Mouse (Mus musculus): ENCODE results near the gene Ndufs7.
"Not testable (repeated sequence)": the region's sequence is repeated elsewhere in the genome, so short reads cannot be mapped to it uniquely, and the experiment has no call there.

Gene Ndufs7

GRCm38 (mm10) chr10:80242088-80242487, 6.8 kb upstream of the Ndufs7 start:
- no peak for DNase-seq (ENCODE audit: low read depth, low spot score)

- DNase-seq (ENCODE audit: low read depth, low spot score) = no peak
These were observed 6.3 kb upstream of the Ndufs7 start for GRCm38 (mm10) chr10:80242607-80243006.

GRCm38 (mm10) chr10:80244791-80245399, 4.0 kb upstream of the Ndufs7 start:
- DNase-seq (ENCODE audit: low read depth, low spot score) = peak; percentile 82

DNA sequence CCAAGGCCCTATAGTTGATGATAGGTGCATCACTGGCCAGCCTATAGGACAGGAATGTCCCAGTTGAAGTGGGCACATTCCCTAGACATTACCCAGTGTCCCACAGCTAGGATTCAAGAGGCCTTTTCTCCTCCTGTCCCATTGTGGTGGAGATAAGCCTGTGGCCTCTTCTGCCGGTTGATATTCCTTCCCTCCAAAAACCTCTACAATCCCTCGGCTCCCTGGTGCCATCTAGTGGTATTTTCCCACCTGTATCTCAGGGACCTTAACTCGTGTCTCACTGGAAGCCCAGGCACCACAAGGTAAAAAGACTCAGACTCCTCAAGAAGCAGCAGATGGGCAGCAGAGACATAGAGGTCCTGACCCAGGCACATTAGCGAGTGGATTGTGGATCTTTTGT, 3.3 kb upstream of the Ndufs7 start:
- peak; percentile 88 for DNase-seq (ENCODE audit: low read depth, low spot score)

DNA sequence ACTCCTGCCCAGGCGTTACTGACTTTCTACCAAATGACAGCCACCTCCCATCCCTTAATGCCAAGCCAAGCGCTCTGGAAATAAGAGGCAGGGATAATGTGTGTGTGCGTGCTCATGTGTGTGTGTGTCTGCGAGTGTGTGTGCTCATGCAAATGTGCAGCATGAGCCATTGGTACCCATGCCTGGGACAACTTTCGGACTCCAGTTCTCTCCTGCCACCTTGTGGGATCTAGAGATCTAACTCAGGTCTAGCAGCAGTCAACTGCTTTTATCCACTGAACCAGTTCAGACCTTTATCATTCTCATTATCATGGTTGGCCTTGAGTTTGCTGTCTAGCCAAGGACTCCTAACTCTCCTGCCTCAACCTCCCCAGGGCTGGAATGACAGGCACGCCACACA, 1.1 kb upstream of the Ndufs7 start:
- no peak for DNase-seq (ENCODE audit: low read depth, low spot score)

GRCm38 (mm10) chr10:80248437-80248836, 484 bp upstream of the Ndufs7 start:
- DNase-seq (ENCODE audit: low read depth, low spot score) = not testable (repeated sequence)

DNA sequence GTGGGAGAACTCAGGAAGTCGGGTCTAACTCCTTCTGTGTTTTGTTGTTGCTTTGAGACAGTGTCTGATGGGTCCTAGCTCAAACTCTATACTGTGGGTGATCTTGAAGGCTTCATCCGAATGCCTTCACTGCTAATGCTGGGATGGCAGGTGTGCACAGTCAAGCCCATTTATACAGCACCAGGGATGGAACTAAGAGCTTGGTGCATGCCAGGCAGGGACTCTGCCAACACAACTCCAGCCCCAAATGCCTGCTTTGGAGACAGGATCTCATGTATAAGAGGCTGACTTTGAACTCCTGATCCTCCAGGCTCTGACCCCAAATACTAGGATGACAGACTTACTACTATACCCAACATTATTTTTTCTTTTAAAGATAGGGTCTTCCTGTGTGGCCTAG, 1.1 kb downstream of the Ndufs7 start:
- DNase-seq (ENCODE audit: low read depth, low spot score) = no peak

GRCm38 (mm10) chr10:80250573-80250972, 1.7 kb downstream of the Ndufs7 start:
- DNase-seq (ENCODE audit: low read depth, low spot score) = no peak

GRCm38 (mm10) chr10:80252011-80252410, 3.1 kb downstream of the Ndufs7 start:
- DNase-seq (ENCODE audit: low read depth, low spot score) = no peak

DNA sequence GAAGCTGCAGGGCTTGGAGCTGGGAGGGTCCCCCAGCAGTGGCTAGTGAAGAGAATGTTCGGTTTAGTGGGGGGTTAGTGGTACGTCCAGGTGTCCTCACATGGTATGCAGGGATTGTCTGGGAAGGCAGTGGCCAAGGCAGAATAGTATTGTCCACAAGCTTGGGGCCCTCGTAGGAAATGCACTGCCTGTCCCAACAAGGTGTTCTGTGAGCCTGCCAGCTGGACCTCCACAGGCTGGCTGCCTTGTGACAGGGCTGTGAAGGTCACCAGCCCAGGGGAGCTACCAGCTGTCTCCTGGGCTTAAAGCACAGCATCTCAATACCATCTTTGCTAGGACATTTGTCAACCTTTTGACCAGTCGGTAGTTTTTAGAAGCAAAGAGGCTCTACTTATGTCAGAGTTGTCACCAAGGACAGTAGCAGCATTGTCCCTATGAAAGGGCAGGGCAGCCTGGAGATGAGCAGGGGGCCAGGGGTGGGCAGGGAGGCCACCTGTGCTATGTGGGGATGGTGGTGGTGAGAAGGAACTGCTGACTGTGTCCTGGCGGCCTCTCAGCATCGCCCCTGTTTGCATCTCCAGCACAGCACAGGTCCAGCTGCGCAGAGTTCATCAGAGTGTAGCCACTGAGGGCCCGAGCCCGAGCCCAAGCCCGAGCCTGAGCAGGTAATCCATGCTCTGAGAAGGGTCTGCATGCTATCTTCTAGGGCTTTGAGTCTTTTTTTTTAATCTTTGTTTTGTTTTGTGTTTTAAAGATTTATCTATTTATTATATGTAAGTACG, 3.8 kb downstream of the Ndufs7 start:
- no peak for DNase-seq (ENCODE audit: low read depth, low spot score)

DNA sequence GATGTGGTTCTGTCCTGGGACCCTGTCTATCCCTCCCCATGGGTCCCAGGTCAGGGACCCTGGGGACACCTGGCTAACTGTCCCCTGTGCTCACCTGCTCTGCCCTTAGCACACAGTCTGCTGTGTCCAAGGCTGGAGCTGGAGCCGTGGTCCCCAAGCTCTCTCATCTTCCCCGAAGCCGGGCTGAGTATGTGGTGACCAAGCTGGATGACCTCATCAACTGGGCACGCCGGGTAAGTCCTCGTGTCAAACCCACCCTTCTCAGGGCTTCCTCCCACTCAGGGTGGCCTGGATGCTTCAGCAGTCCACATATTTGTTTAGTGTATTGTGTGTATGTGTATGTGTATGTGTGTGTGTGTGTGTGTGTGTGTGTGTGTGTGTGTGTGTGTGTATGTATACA, 4.6 kb downstream of the Ndufs7 start:
- DNase-seq (ENCODE audit: low read depth, low spot score) = no peak

- DNase-seq (ENCODE audit: low read depth, low spot score) = no peak
These were observed 5.7 kb downstream of the Ndufs7 start for GRCm38 (mm10) chr10:80254331-80255297.

DNA sequence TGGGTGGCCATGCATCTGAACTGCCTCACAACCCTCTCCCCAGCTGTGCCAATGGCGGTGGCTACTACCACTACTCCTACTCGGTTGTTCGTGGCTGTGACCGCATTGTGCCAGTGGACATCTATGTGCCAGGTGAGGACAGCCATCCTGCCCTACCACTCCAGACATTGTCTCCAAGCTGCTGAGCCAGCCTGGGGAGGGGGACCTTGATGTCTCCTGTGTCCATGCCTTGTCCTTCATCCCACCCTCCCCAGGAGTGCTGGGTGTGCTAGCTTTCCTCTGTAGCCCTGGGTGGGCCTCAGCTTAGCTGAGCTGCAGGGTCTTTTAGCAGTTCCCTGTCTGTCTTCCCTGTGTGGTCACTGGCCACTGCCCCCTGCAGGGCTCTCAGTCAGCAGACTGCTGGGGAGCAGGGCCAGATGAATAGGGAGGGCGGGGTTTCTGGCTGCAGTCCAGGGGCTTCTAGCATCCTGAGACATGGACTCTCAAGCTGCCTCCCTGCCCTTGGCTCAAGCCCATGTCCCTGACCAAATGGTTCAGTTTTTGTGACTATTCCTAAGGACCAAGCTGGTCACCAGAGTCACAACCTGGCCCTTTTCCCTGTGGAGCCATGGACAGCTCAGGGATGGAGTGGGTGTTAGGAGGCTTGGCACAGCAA, 7.1 kb downstream of the Ndufs7 start:
- DNase-seq (ENCODE audit: low read depth, low spot score) = no peak

- DNase-seq (ENCODE audit: low read depth, low spot score) = no peak
These were observed 9.0 kb downstream of the Ndufs7 start for GRCm38 (mm10) chr10:80257936-80258335.

- DNase-seq (ENCODE audit: low read depth, low spot score) = no peak
These were observed 10.0 kb downstream of the Ndufs7 start for GRCm38 (mm10) chr10:80258752-80259462.

GRCm38 (mm10) chr10:80259463-80259805, 10.5 kb downstream of the Ndufs7 start:
- no peak for DNase-seq (ENCODE audit: low read depth, low spot score)

GRCm38 (mm10) chr10:80259861-80260641, 11.1 kb downstream of the Ndufs7 start:
- DNase-seq (ENCODE audit: low read depth, low spot score) = no peak

- DNase-seq (ENCODE audit: low read depth, low spot score) = peak; percentile 96
These were observed 12.0 kb downstream of the Ndufs7 start, which contains the start of the genes Gamt and Dazap1 for GRCm38 (mm10) chr10:80260642-80261584. Gamt (minus strand) TSS chr10:80261012. Dazap1 (plus strand) TSS chr10:80261486.

DNA sequence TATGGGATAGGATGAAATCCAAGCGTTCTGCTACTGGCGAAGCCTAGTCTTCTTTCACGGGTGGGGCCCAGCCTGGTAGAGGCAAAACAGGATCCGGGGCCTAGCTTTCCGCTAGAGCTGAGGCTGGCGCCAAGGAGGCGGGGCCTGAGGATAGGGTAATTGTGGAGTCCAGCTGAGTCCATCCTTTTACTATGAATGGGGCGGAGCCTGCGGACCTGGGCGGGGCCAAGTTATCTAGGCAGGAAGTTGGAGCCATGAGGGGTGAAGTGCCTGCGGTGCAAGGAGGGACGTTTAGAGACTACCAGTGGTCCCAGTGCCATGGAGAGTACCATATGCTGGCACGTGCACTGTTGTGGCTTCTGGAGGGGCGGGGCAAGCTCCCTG, 12.7 kb downstream of the Ndufs7 start:
- DNase-seq (ENCODE audit: low read depth, low spot score) = peak; percentile 79

Measured in CD4-positive, CD25-positive, alpha-beta regulatory T cell, adult 2 months (primary cell).